Mouse (Mus musculus) C2C12 (cell line): ENCODE results near the gene Ipcef1.

Experiments
- CTCF ChIP-seq: IDR thresholded peaks from one replicate; pipeline ENCODE4 v1.5.1; 2011; ENCODE audit not compliant: control insufficient read depth, insufficient read depth, insufficient read length
- FOSL1 ChIP-seq: IDR thresholded peaks from one replicate; pipeline ENCODE4 v1.8.0; 2011; ENCODE audit warnings: mild to moderate bottlenecking, low read length; ENCODE audit not compliant: poor library complexity, insufficient read depth, severe bottlenecking
- MYOD1 ChIP-seq: IDR thresholded peaks from one replicate; pipeline ENCODE4 v1.6.1; 2011; ENCODE audit warnings: low read depth; ENCODE audit not compliant: control insufficient read depth, insufficient read length
- USF1 ChIP-seq: IDR thresholded peaks from one replicate; pipeline ENCODE4 v1.6.1; 2011; ENCODE audit warnings: low read depth, mild to moderate bottlenecking, control low read depth, moderate library complexity

- TF ChIP-seq MYOD1 (no peak), CTCF (no peak), USF1 (no peak), FOSL1 (no peak)
These were observed 123.4 kb downstream of the Ipcef1 start for GRCm38 (mm10) chr10:6928905-6929304.
